Mouse (Mus musculus): ENCODE data around the gene Rfc5.

Gene Rfc5

DNA sequence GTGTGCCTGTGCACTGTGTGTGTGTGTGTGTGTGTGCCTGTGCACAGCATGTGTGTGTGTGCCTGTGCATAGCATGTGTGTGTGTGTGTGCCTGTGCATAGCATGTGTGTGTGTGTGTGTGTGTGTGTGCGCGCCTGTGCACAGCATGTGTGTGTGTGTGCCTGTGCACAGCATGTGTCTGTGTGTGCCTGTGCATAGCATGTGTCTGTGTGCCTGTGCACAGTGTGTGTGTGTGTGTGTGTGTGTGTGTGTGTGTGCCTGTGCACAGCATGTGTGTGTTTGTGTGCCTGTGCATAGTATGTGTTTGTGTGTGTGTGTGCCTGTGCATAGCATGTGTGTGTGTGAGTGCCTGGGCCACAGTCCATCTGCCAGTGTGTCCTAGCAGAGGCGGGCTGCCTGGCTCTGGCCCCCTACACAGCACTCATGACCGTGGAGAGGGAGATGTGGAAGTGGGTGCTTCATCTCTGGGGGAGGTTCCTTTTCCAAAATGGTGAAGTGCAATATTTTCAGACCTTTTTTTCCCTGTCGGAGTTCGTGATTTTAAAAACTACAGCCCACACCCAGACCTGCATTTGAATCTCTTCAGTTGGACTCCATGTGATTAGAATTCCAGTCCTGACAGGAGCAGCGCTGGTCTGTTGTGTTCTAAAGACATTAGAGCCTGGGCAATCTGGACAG lies 14.3 kb downstream of the Rfc5 start:
- peak; percentile 44 for DNase-seq

DNA sequence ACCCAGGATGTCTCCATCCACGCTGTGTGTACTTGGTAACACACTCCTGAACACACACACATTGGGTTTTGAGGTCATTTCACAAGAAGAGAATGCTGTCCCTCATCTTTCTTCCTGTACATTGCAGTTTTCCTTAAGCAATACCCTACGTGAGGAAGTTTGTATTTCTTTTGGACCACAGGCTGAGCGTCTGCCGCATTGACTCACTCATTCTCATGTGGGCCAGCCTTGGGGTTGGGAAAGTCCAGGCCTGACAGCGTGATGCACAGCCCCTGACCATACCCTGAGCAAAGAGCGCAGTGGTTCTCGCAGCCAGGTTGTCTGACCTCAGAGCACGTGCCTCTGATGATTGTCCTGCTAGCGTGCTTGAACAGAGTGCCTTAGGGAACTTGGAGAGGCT lies 15.4 kb downstream of the Rfc5 start:
- DNase-seq = no peak

DNA sequence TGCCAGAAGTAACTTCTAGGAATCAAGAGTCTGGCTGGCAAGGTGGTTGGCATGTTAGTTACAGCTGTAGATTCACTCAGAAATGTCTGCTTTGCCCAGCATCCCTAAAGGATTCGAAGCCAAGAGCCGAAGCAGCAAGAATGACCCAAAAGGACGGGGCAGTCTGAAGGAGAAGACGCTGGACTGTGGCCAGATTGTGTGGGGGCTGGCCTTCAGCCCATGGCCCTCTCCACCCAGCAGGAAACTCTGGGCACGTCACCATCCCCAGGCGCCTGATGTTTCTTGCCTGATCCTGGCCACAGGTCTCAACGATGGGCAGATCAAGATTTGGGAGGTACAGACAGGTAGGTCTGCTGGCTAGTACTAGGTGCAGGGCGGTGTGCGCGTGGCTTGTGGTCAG lies 18.3 kb downstream of the Rfc5 start:
- DNase-seq = no peak

DNA sequence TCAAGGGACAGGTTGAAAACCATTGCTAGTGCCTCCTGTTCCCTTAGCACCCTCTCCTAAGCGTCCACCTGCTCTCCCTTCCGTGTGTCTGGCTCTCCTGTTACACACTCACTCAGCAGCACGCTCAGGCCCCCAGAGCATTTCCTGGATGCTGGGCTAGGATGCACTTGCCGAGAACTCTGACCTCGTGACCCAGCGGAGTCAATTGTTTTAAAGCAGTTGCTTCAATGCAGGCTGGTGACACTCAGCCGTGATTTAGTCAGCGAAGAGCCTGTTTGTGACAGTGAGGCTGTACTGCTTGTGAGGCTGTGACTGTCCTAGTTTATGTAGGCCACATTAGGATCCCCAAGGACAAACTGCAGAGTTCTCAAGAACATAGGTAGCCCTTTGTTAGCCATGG lies 21.6 kb downstream of the Rfc5 start:
- no peak for DNase-seq

DNA sequence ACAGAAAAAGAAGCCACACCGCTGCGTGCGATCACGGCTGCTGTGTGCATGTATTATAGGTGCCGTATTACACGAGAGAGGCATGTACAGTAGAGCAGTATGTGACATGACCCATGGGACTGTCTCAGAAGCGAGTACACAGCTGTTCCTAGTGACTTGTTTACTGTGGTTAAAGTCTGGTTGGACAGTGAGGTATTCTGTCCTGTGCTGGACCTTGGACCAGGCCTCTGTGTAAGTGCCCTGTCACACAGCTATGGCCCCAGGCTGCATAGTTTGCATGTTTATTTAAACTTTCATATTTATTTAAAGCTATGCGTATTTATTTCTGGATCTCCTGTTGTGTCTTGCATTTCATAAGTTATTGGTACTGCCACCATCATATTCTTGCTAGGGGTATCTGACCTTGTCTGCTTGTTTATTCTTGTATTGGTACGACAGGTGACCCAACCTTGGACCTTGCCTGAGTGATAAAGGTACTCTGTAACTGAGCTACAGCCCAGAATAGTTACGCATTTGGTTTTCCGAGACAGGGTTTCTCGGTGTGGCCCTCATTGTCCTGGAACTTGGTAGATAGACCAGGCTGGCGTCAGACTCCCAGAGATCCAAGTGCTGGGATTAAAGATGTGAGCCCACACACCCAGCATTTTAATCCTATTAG lies 22.8 kb downstream of the Rfc5 start:
- DNase-seq = no peak

DNA sequence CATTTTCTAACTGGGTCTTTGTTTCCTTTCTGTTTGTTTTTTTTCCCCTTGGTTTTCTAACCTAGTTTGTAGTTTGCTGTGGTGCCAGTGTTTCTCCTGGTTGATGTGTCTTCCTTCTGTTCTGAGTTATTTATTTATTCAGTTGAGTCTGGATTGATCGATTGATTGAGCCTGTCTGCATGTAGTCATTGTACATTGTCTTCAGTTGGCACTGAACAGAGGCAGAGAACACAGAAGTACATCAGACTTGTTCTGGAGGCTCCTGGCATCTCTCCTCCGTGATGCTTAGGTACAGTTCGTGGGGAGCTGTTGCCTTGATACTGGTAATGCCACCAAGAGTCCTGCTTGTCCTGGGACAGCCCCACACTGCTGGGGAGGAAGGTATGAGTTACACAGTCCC lies 24.0 kb downstream of the Rfc5 start:
- DNase-seq = no peak

DNA sequence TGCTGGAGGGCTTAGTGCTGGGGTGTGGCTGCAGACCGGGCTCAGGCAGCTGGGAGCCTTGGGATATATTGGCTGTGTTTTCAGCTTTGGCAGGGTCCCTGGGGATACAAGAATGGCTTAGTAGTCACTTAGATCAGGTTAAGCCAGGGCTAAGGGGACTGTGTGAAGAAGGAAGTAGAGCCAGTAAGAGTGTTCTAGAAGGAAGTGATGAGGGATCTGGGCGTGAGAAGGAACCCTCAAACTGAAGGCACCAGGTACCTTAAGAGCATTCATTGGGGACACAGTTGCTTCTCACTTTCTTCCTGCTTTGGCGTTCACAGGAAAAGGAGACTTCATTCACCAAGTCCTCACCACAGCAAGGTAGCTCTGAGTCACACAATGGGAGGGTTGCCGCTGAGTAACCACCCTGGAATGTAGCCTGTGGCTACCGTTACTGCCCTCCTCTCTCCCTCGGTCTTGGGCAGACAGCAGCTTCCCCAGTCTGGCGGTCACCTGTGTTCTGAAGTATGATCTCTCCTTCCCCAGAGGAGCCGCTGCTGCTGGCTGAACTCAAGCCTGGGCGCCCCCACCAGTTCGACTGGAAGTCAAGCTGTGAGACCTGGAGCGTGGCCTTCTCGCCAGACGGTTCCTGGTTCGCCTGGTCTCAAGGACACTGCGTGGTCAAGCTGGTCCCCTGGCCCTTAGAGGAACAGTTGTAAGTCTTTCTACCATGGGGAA lies 25.6 kb downstream of the Rfc5 start:
- DNase-seq = no peak

DNA sequence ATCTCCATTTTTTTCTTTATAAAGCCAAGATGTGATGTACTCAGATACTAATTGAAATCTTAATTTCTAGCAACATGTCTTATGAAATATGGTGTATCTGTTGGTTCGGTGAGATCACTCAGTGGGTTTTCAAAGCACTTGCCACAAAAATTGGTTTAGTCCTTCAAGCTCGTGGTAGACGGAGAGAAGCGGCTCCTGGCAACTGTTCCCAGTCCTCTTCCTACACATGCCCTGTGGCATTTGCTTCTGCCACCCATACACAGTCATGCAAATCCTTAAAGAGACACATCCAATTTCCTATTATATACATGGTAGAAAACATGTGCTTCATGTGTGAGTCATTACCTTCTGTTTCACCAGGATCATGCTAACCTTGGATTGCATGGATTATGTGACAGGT lies 27.3 kb downstream of the Rfc5 start:
- peak; percentile 57 for DNase-seq

DNA sequence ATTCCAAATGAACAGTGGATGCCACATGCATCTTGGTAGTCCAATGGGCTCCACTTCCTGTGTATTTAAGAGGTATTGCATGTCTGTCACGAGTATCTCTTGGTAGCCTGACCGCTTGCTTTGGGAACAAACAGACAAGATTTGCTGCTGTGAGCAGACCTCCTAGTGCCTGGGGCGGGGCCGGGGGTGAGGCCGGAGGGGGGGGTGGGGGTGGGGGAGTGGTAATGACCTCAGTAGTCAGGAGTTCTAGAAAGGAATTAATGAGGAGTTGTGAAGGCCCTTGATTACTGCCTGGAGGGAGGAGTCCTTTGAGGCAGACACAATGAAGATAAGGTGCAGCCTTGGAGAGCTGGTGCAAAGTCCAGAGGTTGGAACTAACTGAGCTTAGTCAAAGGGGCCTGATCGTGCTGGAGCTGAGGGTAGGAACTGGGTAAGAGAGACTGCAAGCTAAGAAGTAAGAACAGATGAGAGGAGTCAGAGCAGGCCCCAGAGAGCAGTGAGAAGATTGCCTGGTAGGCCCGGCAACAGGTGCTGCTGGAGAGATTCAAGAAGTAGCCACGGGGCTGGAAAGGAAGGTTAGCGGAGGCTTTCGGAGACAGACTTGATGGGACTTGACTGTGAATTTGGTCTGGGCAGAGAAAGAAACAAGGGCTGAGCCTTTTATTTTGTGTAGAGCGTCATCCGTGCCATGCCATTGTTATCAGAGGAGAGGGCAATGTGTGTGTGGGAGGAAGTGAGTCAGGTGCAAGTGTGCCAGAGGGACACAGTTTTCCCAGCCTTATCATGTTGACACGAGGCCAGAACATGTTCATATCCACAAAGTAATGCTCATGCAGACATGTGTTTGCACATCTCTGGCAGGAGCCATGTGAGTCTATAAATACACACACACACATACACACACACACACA lies 28.0 kb downstream of the Rfc5 start:
- DNase-seq = no peak

DNA sequence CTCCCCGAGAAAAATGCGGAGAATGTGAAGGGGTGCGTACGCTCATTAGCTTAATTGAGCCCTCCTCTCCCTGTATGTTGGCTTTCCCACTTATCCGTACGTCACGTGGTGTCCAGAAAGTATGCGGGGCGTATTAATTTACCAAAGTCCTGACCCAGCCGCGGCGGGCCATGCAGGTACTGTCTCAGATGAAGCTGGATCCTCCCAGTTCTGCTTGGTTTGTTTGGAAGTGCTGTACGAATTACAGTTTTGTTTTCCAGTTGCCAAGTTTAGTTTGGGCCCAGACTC lies 28.7 kb downstream of the Rfc5 start:
- no peak for DNase-seq

DNA sequence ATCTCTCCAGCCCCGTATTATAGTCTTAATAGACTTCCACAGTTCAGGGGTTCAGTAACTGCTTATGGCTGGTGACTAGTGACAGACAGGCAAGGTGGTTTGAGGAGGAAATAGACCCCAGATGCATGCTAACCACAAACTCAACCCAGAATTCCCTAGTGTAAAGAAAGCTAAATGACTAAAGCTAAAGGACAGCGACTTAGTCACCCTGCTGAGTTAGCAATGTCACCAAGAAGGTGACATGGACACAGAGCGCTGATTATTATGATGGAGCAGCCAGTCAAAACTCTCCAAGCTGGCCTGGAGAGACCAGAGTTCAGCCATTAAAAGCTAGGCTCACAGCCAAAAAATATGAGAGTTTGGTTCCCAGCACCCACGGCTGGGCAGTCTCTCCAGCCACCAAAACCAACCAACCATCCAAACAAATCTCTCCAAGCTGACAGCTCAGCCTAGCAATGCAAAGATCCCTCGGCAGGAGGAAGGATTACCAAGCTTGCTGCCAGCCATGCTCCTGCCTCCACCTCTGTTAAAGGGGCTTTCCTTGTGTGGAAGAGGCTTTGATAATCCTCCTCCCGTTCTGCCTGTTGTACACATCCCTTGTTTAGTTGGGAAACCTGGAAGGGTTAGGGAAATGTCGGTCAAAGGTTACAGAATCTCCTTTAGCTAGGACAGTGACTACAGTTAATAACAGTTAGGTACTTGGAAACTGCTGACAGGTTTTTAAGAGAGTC lies 29.2 kb downstream of the Rfc5 start:
- DNase-seq = no peak

DNA sequence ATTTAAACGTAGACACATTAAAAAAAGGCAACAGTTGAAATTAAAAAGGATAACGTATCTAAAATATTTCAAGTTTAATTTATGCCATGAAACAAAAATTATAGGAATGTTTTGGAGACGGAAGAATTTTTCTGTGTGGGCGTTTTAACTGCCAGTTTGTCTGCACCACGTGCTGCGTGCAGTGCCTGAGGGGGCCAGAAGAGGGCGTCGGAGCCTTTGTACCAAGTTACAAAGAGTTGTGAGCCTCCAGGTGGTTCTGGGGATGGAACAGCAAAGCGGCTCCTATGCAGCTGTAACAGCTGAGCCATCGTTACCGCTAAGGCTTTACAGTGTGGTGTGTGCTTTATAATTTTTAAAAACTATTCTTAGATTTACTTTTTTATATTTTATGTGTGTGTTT lies 30.1 kb downstream of the Rfc5 start:
- peak; percentile 79 for DNase-seq

DNA sequence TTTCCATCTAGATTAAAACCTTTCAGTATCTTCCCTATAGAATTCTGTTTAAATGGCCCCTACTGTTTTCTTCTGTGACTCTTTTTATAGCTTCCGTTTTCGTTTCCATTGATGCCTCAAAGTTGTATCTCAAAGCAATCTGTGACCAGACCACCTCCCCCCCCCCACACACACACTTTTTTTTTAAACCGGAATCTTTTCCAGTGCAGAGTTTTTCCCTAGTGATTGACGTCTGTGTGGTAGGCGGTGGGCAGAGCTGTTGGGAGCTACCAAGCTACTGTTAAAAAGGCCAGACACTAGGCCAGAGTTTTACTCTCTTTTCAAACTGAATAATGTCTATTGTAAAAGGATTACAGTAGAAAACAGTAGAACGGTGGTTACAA lies 30.6 kb downstream of the Rfc5 start:
- DNase-seq = no peak

DNA sequence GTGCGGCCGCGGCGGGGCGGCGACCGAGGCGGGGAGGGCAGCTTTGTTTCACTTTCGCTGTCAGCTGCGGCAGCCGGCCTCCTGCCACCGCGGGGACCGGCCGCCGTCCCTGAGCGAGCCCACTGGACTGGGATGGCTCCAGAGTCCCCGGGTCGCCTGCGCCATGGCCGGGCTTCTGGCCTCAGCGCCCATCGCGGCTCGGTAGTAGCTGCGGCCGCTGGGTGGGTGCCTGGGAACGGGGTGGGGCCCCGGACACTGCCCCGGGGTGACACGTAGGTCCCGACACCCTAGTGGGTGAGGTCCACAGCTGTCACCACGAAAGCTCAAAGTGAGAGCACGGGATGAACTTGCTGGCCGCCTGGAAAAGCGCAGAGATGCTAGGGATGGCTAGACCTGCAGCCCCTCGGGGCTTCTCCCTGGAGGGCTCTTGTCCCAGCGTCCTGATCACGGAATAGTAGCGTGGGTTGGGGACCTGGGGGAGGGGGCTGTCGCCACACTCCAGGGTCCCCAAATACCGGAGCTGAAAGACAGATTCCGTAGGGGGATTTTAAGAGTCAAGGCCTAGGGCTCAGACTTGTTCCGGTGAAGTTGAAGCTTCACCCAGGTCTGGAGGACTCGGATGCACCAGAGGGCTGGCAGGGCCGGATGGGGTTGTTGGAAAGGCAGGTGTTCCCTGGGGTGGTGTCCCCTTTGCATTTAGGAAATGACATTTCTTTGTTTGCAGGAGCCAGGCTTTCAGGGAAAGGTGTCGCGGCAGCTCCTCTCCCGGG lies 31.2 kb downstream of the Rfc5 start:
- no peak for DNase-seq

DNA sequence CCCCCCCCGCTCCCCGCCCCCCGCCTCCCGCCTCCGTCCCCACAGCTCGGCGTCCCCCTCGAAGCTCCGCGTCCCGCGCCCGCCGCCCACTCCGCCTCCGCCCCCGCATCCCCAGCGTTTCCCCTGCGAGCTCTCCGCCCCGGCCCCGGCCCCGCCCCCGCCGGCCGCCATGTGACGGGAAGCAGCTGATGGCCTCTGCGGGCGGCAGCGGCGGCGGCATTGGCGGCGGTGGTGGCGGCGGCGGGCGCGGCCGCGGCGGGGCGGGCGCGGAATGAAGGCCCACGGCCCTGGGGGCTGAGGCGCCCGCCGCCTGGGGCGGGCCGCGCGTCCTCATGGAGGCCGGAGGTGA lies 31.7 kb downstream of the Rfc5 start, which contains the start of gene Wsb2:
Gene Wsb2 (plus strand): TSS at position 176 of the 349 bp plus-strand sequence.
- DNase-seq = peak; percentile 83

DNA sequence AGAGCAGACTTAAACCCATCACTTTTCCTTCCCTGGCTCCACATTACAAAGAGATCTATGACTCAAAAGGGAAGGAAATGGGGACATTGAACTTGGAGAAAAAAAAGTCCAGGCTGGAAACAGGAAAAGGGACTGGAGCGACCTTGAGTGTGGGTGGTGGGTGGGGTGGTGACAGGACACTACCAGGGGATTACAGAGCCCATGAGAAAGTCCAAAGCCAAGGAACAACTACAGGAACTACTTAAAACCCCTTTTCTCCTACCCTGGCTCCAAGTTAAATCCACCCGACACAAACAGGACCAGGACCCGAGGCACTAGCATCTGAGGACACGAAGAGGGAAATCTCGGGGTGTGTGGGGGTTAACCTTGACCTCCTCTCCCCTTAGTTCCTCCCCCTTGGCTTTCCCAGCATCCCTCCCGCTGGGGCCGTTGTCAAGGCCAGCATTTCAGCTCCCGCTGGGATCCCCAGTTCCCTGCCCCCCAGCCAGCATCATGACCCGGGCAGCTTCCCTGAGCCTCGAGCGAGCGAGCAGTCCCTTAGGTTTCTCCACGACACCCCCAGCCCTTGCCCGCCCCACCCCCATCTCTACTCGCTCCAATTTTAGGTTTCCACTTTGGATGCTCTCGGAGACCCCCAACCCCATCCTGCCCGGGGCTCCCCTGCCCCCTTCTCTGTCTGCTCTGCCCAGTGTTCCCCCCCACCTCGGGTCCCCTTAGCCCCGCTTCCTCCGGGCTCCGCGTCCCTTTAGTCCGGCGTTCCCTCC lies 32.3 kb downstream of the Rfc5 start:
- peak; percentile 44 for DNase-seq

DNA sequence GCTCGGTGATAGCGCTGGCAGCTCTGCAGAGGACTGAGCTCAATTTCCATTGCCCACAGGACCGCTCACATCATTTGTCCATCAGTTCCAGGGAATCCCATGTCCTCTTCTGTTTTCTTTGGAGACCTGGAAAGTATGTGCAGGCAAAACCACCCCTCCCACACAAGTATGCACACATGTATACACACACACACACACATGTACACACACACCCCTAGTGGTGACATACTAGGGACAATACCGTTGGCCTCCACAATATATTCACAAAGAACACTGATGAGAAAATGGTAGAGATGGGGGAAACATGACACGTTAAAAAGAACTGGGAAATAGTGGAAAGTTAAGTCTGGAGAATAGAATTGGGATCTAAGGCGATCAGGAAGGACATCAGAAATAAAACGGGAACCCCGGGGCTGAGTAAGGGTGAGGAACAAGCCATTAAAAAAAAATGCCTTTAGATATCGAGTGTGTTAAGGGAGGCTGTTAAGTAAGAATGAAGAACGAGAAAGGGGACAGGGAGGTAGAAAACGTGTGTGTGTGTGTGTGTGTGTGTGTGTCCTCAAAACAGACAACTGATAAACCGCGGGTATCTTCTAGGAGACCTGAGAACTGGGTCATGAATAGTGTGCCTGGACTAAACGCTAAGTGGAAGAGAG lies 33.1 kb downstream of the Rfc5 start:
- no peak for DNase-seq

DNA sequence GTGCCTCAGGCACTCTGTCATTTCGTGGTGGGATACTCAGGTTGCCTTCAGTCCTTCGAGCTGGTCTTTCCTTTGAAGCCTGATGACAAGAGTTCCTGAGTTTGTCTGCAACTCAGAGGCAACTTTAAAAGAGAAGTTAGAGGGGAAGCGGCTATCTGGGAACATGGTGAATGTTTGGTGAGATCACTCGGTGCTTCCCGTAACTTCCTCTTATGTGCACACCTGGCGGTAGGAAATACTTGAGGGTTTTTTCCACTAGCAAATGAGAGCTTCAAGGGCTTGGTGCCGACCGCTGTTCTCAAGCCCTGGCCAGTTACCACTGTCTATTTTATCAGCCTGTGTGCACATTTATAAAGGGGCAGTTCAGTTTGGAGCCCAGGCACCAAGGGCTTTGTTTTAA lies 34.7 kb downstream of the Rfc5 start:
- no peak for DNase-seq

DNA sequence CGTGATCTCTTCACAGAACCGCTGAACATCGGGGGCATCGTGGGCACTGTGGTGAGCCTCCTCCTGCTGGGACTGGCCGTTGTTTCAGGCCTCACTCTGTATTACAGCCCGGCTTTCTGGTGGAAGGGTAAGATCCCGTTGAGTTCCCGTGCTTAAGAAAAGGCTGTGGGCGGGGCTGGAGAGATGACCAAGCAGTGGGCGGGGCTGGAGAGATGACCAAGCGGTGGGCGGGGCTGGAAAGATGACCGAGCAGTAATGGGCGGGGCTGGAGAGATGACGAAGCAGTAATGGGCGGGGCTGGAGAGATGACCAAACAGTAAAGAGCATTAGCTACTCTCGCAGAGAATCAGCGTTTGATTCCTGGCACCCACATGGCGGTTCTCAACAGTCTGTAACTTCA lies 40.6 kb downstream of the Rfc5 start:
- peak; percentile 76 for DNase-seq

DNA sequence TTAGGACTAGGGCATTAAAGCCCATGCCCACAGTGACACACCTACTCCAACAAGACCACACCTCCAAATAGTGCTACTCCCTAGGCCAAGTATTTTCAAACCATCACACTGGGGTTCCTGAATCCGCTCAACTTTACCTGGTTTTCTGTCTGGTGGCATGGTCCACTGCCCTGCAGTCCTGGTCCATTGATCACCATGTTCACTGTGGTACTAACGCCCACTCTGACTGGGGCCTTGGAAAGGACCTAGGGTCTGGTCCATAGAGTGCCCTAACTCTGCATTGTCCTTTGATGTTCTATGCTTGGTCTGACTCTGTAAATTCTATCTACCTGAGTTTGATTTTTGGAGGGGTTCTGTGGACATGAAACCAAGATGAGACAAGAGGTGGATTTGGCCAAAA lies 41.0 kb downstream of the Rfc5 start:
- DNase-seq = no peak

DNA sequence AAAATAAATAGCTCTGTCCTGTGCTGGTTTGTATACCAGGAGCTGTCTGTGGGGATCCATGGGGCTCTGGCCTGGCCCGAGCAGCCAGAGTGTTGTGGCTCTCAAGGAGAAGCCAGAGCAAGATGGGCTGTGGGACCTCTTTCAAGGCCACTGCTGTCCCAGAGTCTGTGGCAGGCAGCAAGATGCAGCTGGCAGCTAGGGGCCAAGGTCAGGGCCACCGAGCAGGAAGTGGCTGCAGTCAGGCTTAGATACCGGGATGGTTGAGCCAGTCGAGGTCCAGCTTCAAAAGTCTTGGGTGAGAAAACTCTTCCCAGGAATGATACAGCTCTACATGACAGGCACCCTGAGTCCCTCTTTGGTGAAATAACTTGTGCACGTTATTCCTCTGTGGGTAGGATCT lies 41.8 kb downstream of the Rfc5 start:
- DNase-seq = no peak
